Mouse (Mus musculus): Measurements from ENCODE around the gene Slc26a6. TPM values are rescaled to one million over a fixed set of nuclear protein-coding genes. Genes with fewer than 3 reads are reported as not detected.

The Slc26a6 gene
- polyA plus RNA-seq, 1 experiment, result 0.26 TPM

GRCm38 (mm10) chr9:108936418-108937364 lies 83.6 kb downstream of the Slc26a6 start, which contains the start of gene Uqcrc1:
Uqcrc1 (plus strand) TSS chr9:108936633.
- no peaks in the 10 kb centered on the region for H3K27me3 ChIP-seq (ENCODE audit: control insufficient read depth)
- H3K4me3 ChIP-seq (replicated peaks), result peak within 1 kb of the TSS; percentile 76
- H3K9me3 ChIP-seq (ENCODE audit: control insufficient read depth, low read length), result no peaks in the 10 kb centered on the region
- H3K4me1 ChIP-seq (ENCODE audit: control insufficient read depth), result peaks cover 27% of the 10 kb centered on the region
- TF ChIP-seq GATA1 (IDR thresholded peaks at IDR 0.05; ENCODE audit: low read length) (no peak), TAL1 (IDR thresholded peaks at IDR 0.05; ENCODE audit: low read length) (no peak)
- H3K36me3 ChIP-seq (ENCODE audit: control insufficient read depth), result peaks cover 37% of the 10 kb centered on the region

- TF ChIP-seq TAL1 (IDR thresholded peaks at IDR 0.05; ENCODE audit: low read length), result no peak
- TF ChIP-seq GATA1 (IDR thresholded peaks at IDR 0.05; ENCODE audit: low read length), result no peak
- Histone ChIP-seq H3K27me3 (ENCODE audit: control insufficient read depth) (no peaks in the 10 kb centered on the region), H3K36me3 (ENCODE audit: control insufficient read depth) (peaks cover 98% of the 10 kb centered on the region), H3K9me3 (ENCODE audit: control insufficient read depth, low read length) (no peaks in the 10 kb centered on the region), H3K4me1 (ENCODE audit: control insufficient read depth) (peaks cover 28% of the 10 kb centered on the region), H3K4me3 (replicated peaks) (no peak overlapping the region)
Measured at GRCm38 (mm10) chr9:108945111-108945510, 92.0 kb downstream of the Slc26a6 start.

- TF ChIP-seq GATA1 (IDR thresholded peaks at IDR 0.05; ENCODE audit: low read length), result no peak
- TF ChIP-seq TAL1 (IDR thresholded peaks at IDR 0.05; ENCODE audit: low read length), result no peak
- peaks cover 97% of the 10 kb centered on the region for H3K36me3 ChIP-seq (ENCODE audit: control insufficient read depth)
- peaks cover 27% of the 10 kb centered on the region for H3K4me1 ChIP-seq (ENCODE audit: control insufficient read depth)
- no peak overlapping the region for H3K4me3 ChIP-seq (replicated peaks)
- H3K27me3 ChIP-seq (ENCODE audit: control insufficient read depth), result no peaks in the 10 kb centered on the region
- no peaks in the 10 kb centered on the region for H3K9me3 ChIP-seq (ENCODE audit: control insufficient read depth, low read length)
Measured at GRCm38 (mm10) chr9:108945608-108946007, 92.5 kb downstream of the Slc26a6 start.

GRCm38 (mm10) chr9:108949231-108949966 lies 96.3 kb downstream of the Slc26a6 start:
- no peak for TF ChIP-seq GATA1 (IDR thresholded peaks at IDR 0.05; ENCODE audit: low read length)
- H3K4me1 ChIP-seq (ENCODE audit: control insufficient read depth), result peaks cover 13% of the 10 kb centered on the region
- no peak overlapping the region for H3K4me3 ChIP-seq (replicated peaks)
- no peaks in the 10 kb centered on the region for H3K9me3 ChIP-seq (ENCODE audit: control insufficient read depth, low read length)
- H3K36me3 ChIP-seq (ENCODE audit: control insufficient read depth), result peaks cover 65% of the 10 kb centered on the region
- H3K27me3 ChIP-seq (ENCODE audit: control insufficient read depth), result peaks cover 23% of the 10 kb centered on the region

GRCm38 (mm10) chr9:108949967-108950728 lies 97.1 kb downstream of the Slc26a6 start:
- H3K27me3 ChIP-seq (ENCODE audit: control insufficient read depth), result peaks cover 26% of the 10 kb centered on the region
- peaks cover 6% of the 10 kb centered on the region for H3K4me1 ChIP-seq (ENCODE audit: control insufficient read depth)
- H3K36me3 ChIP-seq (ENCODE audit: control insufficient read depth), result peaks cover 58% of the 10 kb centered on the region
- H3K4me3 ChIP-seq (replicated peaks), result no peak overlapping the region
- H3K9me3 ChIP-seq (ENCODE audit: control insufficient read depth, low read length), result no peaks in the 10 kb centered on the region
- TF ChIP-seq GATA1 (IDR thresholded peaks at IDR 0.05; ENCODE audit: low read length), result no peak
- no peak for TF ChIP-seq TAL1 (IDR thresholded peaks at IDR 0.05; ENCODE audit: low read length)

GRCm38 (mm10) chr9:108953081-108953636 lies 100.1 kb downstream of the Slc26a6 start, which contains the start of gene Col7a1:
Col7a1 (plus strand) TSS chr9:108953586.
- peaks cover 28% of the 10 kb centered on the region for H3K36me3 ChIP-seq (ENCODE audit: control insufficient read depth)
- TF ChIP-seq GATA1 (IDR thresholded peaks at IDR 0.05; ENCODE audit: low read length) (no peak), TAL1 (IDR thresholded peaks at IDR 0.05; ENCODE audit: low read length) (no peak)
- no peaks in the 10 kb centered on the region for H3K9me3 ChIP-seq (ENCODE audit: control insufficient read depth, low read length)
- H3K4me3 ChIP-seq (replicated peaks), result no peak within 1 kb of the TSS
- H3K27me3 ChIP-seq (ENCODE audit: control insufficient read depth), result peaks cover 26% of the 10 kb centered on the region
- H3K4me1 ChIP-seq (ENCODE audit: control insufficient read depth), result no peaks in the 10 kb centered on the region

GRCm38 (mm10) chr9:108955241-108955640 lies 102.2 kb downstream of the Slc26a6 start:
- peaks cover 26% of the 10 kb centered on the region for H3K27me3 ChIP-seq (ENCODE audit: control insufficient read depth)
- peaks cover 7% of the 10 kb centered on the region for H3K36me3 ChIP-seq (ENCODE audit: control insufficient read depth)
- no peak overlapping the region for H3K4me3 ChIP-seq (replicated peaks)
- no peaks in the 10 kb centered on the region for H3K9me3 ChIP-seq (ENCODE audit: control insufficient read depth, low read length)
- no peaks in the 10 kb centered on the region for H3K4me1 ChIP-seq (ENCODE audit: control insufficient read depth)
- TF ChIP-seq TAL1 (IDR thresholded peaks at IDR 0.05; ENCODE audit: low read length), result no peak
- TF ChIP-seq GATA1 (IDR thresholded peaks at IDR 0.05; ENCODE audit: low read length), result no peak

GRCm38 (mm10) chr9:108955846-108956245 lies 102.8 kb downstream of the Slc26a6 start:
- TF ChIP-seq TAL1 (IDR thresholded peaks at IDR 0.05; ENCODE audit: low read length) (no peak), GATA1 (IDR thresholded peaks at IDR 0.05; ENCODE audit: low read length) (no peak)
- H3K9me3 ChIP-seq (ENCODE audit: control insufficient read depth, low read length), result no peaks in the 10 kb centered on the region
- H3K27me3 ChIP-seq (ENCODE audit: control insufficient read depth), result peaks cover 26% of the 10 kb centered on the region
- H3K36me3 ChIP-seq (ENCODE audit: control insufficient read depth), result peaks cover 3% of the 10 kb centered on the region; the same call in 1 of the 2 replicates
- no peaks in the 10 kb centered on the region for H3K4me1 ChIP-seq (ENCODE audit: control insufficient read depth)
- H3K4me3 ChIP-seq (replicated peaks), result no peak overlapping the region

Other genes starting within 250 kb of the Slc26a6 start
- 18.7 and 20.5 TPM in 2 replicates for gene Arih2, start 203.9 kb upstream of the Slc26a6 start, polyA plus RNA-seq (2012)
- 0.12 and 0.26 TPM in 2 replicates for gene Slc25a20, start 191.2 kb upstream of the Slc26a6 start, polyA plus RNA-seq (2012)
- gene Prkar2a, start 164.0 kb upstream of the Slc26a6 start, polyA plus RNA-seq (2012), result 0.15 and 0.21 TPM in 2 replicates
- 5.9 and 7.9 TPM in 2 replicates for gene Ip6k2, start 69.5 kb upstream of the Slc26a6 start, polyA plus RNA-seq (2012)
- 0.14 and 1.5 TPM in 2 replicates for gene Nckipsd, start 44.9 kb upstream of the Slc26a6 start, polyA plus RNA-seq (2012)
- 0.01 TPM in 2 replicates for gene Celsr3, start 27.0 kb upstream of the Slc26a6 start, polyA plus RNA-seq (2012)
- not detected in 2 replicates for gene Tmem89, start 61.3 kb downstream of the Slc26a6 start, polyA plus RNA-seq (2012)
- gene Uqcrc1, start 83.3 kb downstream of the Slc26a6 start, polyA plus RNA-seq (2012), result 51.8 and 56.5 TPM in 2 replicates
- 0.02 and 0.05 TPM in 2 replicates for gene Col7a1, start 100.3 kb downstream of the Slc26a6 start, polyA plus RNA-seq (2012)
- not detected in 2 replicates for gene Ucn2, start 132.7 kb downstream of the Slc26a6 start, polyA plus RNA-seq (2012)
- 0.04 and 0.05 TPM in 2 replicates for gene Pfkfb4, start 138.5 kb downstream of the Slc26a6 start, polyA plus RNA-seq (2012)
- gene Shisa5, start 185.3 kb downstream of the Slc26a6 start, polyA plus RNA-seq (2012), result 2.0 and 2.6 TPM in 2 replicates
- gene Trex1, start 206.5 kb downstream of the Slc26a6 start, polyA plus RNA-seq (2012), result 0.74 and 1.6 TPM in 2 replicates
- 0.22 and 0.27 TPM in 2 replicates for gene Atrip, start 220.8 kb downstream of the Slc26a6 start, polyA plus RNA-seq (2012)
- gene Ccdc51, start 229.2 kb downstream of the Slc26a6 start, polyA plus RNA-seq (2012), result 0.84 and 0.85 TPM in 2 replicates
- gene Tma7, start 229.3 kb downstream of the Slc26a6 start, polyA plus RNA-seq (2012), result 68.0 and 97.9 TPM in 2 replicates
- gene Plxnb1, start 242.1 kb downstream of the Slc26a6 start, polyA plus RNA-seq (2012), result under 0.01 and 0.07 TPM in 2 replicates

Data from erythroblast, embryonic 14.5 days (primary cell).